Mouse (Mus musculus) heart, postnatal 36 days (tissue): ENCODE results near the gene Aanat. TPM values are rescaled to one million over a fixed set of nuclear protein-coding genes. Genes with fewer than 3 reads are reported as not detected.

Experiments
- DNase-seq, 2 experiments: peaks; one replicate each; pipeline ENCODE4 v3.0.0; 2021 to 2022
- intact Hi-C: fragments of 180-260 bp; cut with DNase I; formaldehyde crosslinking; loops from one replicate; pipeline ENCODE4 v1.15.1; 2025
- total RNA-seq, 2 experiments: library from RNA; stranded (reverse); gene quantifications; 2 replicates each; pipeline ENCODE4 v1.2.3; 2021

The Aanat gene
- total RNA-seq, 2 experiments from 2014 or later = not detected

GRCm38 (mm10) chr11:116646771-116647170, 60.5 kb downstream of the Aanat start:
- intact Hi-C loops = loop anchor here (10.0 kb wide), 1 partner anchor 88 kb away; no protein-coding TSS in a partner anchor
- no peak for DNase-seq

Other genes with a start within 250 kb of the Aanat start
- gene Rnf157, start 173.4 kb upstream of the Aanat start, total RNA-seq = 1 to 10 TPM; 5.8 to 6.1 TPM
- 10 to 100 TPM; 40.4 to 44.9 TPM for gene Ubald2, start 152.3 kb upstream of the Aanat start, total RNA-seq
- gene Qrich2, start 120.2 kb upstream of the Aanat start, total RNA-seq = under 1 TPM in 1 of 2 experiments, not detected in 1; 0.11 TPM
- 10 to 100 TPM; 30.9 to 34.6 TPM for gene Prpsap1, start 92.2 kb upstream of the Aanat start, total RNA-seq
- gene Sphk1, start 55.5 kb upstream of the Aanat start, total RNA-seq = 1 to 10 TPM; 1.0 to 1.2 TPM
- 10 to 100 TPM; 28.5 to 29.7 TPM for gene Ube2o, start 5.0 kb upstream of the Aanat start, total RNA-seq
- 10 to 100 TPM; 10.3 to 15.3 TPM for gene Rhbdf2, start 40.6 kb downstream of the Aanat start, total RNA-seq
- 1 to 10 TPM in 1 of 2 experiments, under 1 TPM in 1; 0.97 to 1.8 TPM for gene Prcd, start 67.1 kb downstream of the Aanat start, total RNA-seq
- 10 to 100 TPM; 39.8 to 50.8 TPM for gene Cygb, start 67.9 kb downstream of the Aanat start, total RNA-seq
- gene St6galnac1, start 189.1 kb downstream of the Aanat start, total RNA-seq = not detected
- 10 to 100 TPM; 18.1 to 21.1 TPM for gene Mxra7, start 241.6 kb downstream of the Aanat start, total RNA-seq